Mouse (Mus musculus): ENCODE measurements around the gene Prss44. TPM values are rescaled to one million over a fixed set of nuclear protein-coding genes. Genes with fewer than 3 reads are reported as not detected.

The Prss44 gene
- total RNA-seq (2014; rRNA removed) (0.10 TPM in 1 of 2 replicates, not detected in the other), polyA plus RNA-seq (2015; fragmentation: Nextera tagmentation; extraction: Ambion mirVana) (not detected in 2 replicates)

GRCm38 (mm10) chr9:110813789-110814188 lies at the start of gene Prss44:
Gene Prss44 (plus strand): TSS chr9:110813994.
- no peak for DNase-seq (ENCODE audit: low spot score)
- TF ChIP-seq CTCF (IDR thresholded peaks at IDR 0.05; ENCODE audit: low read depth) = no peak
- Histone ChIP-seq H3K4me3 (ENCODE audit: low read length) (no peak within 1 kb of the TSS), H3K9me3 (ENCODE audit: low read length) (no peaks in the 10 kb centered on the region), H3K4me1 (ENCODE audit: insufficient read depth, low read length) (no peaks in the 10 kb centered on the region), H3K27me3 (ENCODE audit: insufficient read depth, low read length) (no peaks in the 10 kb centered on the region), H3K27ac (no peak within 1 kb of the TSS), H3K9ac (replicated peaks; ENCODE audit: low read length) (no peak within 1 kb of the TSS), H3K4me2 (ENCODE audit: low read depth, low read length) (no peak within 1 kb of the TSS), H3K36me3 (ENCODE audit: insufficient read depth, low read length) (no peaks in the 10 kb centered on the region)
- WGBS = 65% methylated on average over 18 of the region's 18 CpGs
- no peak for ATAC-seq

GRCm38 (mm10) chr9:110772336-110772735 lies 41.5 kb upstream of the Prss44 start:
- WGBS = 91% methylated on average over 10 of the region's 10 CpGs
- no peak for ATAC-seq
- Histone ChIP-seq H3K4me2 (ENCODE audit: low read depth, low read length) (no peak overlapping the region), H3K4me1 (ENCODE audit: insufficient read depth, low read length) (no peaks in the 10 kb centered on the region), H3K4me3 (ENCODE audit: low read length) (no peak overlapping the region), H3K9ac (replicated peaks; ENCODE audit: low read length) (no peak overlapping the region), H3K36me3 (ENCODE audit: insufficient read depth, low read length) (no peaks in the 10 kb centered on the region), H3K27ac (no peak overlapping the region), H3K9me3 (ENCODE audit: low read length) (no peaks in the 10 kb centered on the region), H3K27me3 (ENCODE audit: insufficient read depth, low read length) (no peaks in the 10 kb centered on the region)
- DNase-seq (ENCODE audit: low spot score) = no peak
- TF ChIP-seq CTCF (IDR thresholded peaks at IDR 0.05; ENCODE audit: low read depth) = no peak

- no peak overlapping the region for H3K4me3 ChIP-seq (ENCODE audit: low read length)
- no peaks in the 10 kb centered on the region for H3K27me3 ChIP-seq (ENCODE audit: insufficient read depth, low read length)
- no peaks in the 10 kb centered on the region for H3K4me1 ChIP-seq (ENCODE audit: insufficient read depth, low read length)
- DNase-seq (ENCODE audit: low spot score) = no peak
- H3K9ac ChIP-seq (replicated peaks; ENCODE audit: low read length) = no peak overlapping the region
- no peaks in the 10 kb centered on the region for H3K36me3 ChIP-seq (ENCODE audit: insufficient read depth, low read length)
- H3K9me3 ChIP-seq (ENCODE audit: low read length) = no peaks in the 10 kb centered on the region
- no peak overlapping the region for H3K27ac ChIP-seq
- 66% methylated on average over 15 of the region's 15 CpGs for WGBS
- ATAC-seq = no peak
- TF ChIP-seq CTCF (IDR thresholded peaks at IDR 0.05; ENCODE audit: low read depth) = no peak
- no peak overlapping the region for H3K4me2 ChIP-seq (ENCODE audit: low read depth, low read length)
Measured at GRCm38 (mm10) chr9:110774403-110775268, 39.2 kb upstream of the Prss44 start.

GRCm38 (mm10) chr9:110775269-110776022 lies 38.3 kb upstream of the Prss44 start:
- ATAC-seq = no peak
- Histone ChIP-seq H3K36me3 (ENCODE audit: insufficient read depth, low read length) (no peaks in the 10 kb centered on the region), H3K4me3 (ENCODE audit: low read length) (no peak overlapping the region), H3K4me2 (ENCODE audit: low read depth, low read length) (no peak overlapping the region), H3K9ac (replicated peaks; ENCODE audit: low read length) (no peak overlapping the region), H3K27ac (no peak overlapping the region), H3K9me3 (ENCODE audit: low read length) (no peaks in the 10 kb centered on the region), H3K27me3 (ENCODE audit: insufficient read depth, low read length) (no peaks in the 10 kb centered on the region), H3K4me1 (ENCODE audit: insufficient read depth, low read length) (0 out of 2 replicates have a peak, but pooled peaks cover 1% of the 10 kb centered on the region)
- WGBS = 78% methylated on average over 10 of the region's 10 CpGs
- no peak for DNase-seq (ENCODE audit: low spot score)
- no peak for TF ChIP-seq CTCF (IDR thresholded peaks at IDR 0.05; ENCODE audit: low read depth)

GRCm38 (mm10) chr9:110778100-110778499 lies 35.7 kb upstream of the Prss44 start:
- 60% methylated on average over 1 of the region's 1 CpGs for WGBS
- H3K9ac ChIP-seq (replicated peaks; ENCODE audit: low read length) = no peak overlapping the region
- no peaks in the 10 kb centered on the region for H3K9me3 ChIP-seq (ENCODE audit: low read length)
- ATAC-seq (no peak), DNase-seq (ENCODE audit: low spot score) (peak; percentile 56)
- H3K27ac ChIP-seq = no peak overlapping the region
- TF ChIP-seq CTCF (IDR thresholded peaks at IDR 0.05; ENCODE audit: low read depth) = no peak
- H3K4me2 ChIP-seq (ENCODE audit: low read depth, low read length) = no peak overlapping the region
- H3K27me3 ChIP-seq (ENCODE audit: insufficient read depth, low read length) = no peaks in the 10 kb centered on the region
- no peaks in the 10 kb centered on the region for H3K36me3 ChIP-seq (ENCODE audit: insufficient read depth, low read length)
- H3K4me1 ChIP-seq (ENCODE audit: insufficient read depth, low read length) = 0 out of 2 replicates have a peak, but pooled peaks cover 7% of the 10 kb centered on the region
- H3K4me3 ChIP-seq (ENCODE audit: low read length) = no peak overlapping the region

GRCm38 (mm10) chr9:110778559-110778958 lies 35.2 kb upstream of the Prss44 start:
- DNase-seq (ENCODE audit: low spot score) (no peak), ATAC-seq (no peak)
- TF ChIP-seq CTCF (IDR thresholded peaks at IDR 0.05; ENCODE audit: low read depth) = no peak
- 0 out of 2 replicates have a peak, but pooled peaks cover 7% of the 10 kb centered on the region for H3K4me1 ChIP-seq (ENCODE audit: insufficient read depth, low read length)
- WGBS = 81% methylated on average over 7 of the region's 7 CpGs
- H3K27ac ChIP-seq = no peak overlapping the region
- H3K27me3 ChIP-seq (ENCODE audit: insufficient read depth, low read length) = no peaks in the 10 kb centered on the region
- no peaks in the 10 kb centered on the region for H3K36me3 ChIP-seq (ENCODE audit: insufficient read depth, low read length)
- no peak overlapping the region for H3K9ac ChIP-seq (replicated peaks; ENCODE audit: low read length)
- H3K4me2 ChIP-seq (ENCODE audit: low read depth, low read length) = no peak overlapping the region
- H3K9me3 ChIP-seq (ENCODE audit: low read length) = no peaks in the 10 kb centered on the region
- H3K4me3 ChIP-seq (ENCODE audit: low read length) = no peak overlapping the region

All from hindbrain, postnatal 0 days (tissue).